Mouse (Mus musculus): ENCODE results near the gene Pak4. TPM values are rescaled to one million over a fixed set of nuclear protein-coding genes. Genes with fewer than 3 reads are reported as not detected.

Gene Pak4
- total and polyA plus RNA-seq, 3 experiments = 9.3 to 26.6 TPM; not detected in 1

DNA sequence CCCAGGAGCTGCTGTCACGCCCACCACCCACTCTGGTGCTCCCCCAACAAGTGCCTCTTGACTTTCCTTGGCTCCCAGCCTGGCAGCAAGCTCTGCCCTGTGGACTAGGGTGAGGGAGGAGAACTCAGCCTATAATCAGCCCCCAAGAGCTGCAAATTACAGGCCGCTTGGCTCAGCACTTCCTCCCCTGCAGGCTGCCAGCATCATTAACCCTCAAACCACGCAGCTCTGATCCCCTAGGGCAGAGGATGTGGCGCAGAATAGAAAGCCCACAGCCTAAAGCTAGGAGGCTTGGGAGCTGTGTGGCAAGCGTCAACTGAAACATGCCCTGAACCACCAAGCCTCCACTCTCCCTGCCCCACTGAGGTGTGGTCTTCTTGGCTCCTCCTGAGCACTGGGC lies 32.6 kb downstream of the Pak4 start (continued):
- no peak for TF ChIP-seq ZKSCAN1 (IDR thresholded peaks at IDR 0.05; ENCODE audit: low read depth, low read length)

- H3K27me3 ChIP-seq (ENCODE audit: control insufficient read depth in 1 of 2, insufficient read depth in 2 of 2, low read length in 2 of 2) = no peaks in the 10 kb centered on the region
- peaks cover 0 to 3% of the 10 kb centered on the region in 2 experiments; a peak in 1 of 4 replicates for H3K4me1 ChIP-seq (ENCODE audit: control insufficient read depth in 1 of 2, insufficient read depth in 2 of 2, low read length in 2 of 2)
- no peak overlapping the region for H3K27ac ChIP-seq (ENCODE audit: control insufficient read depth, low read depth, low read length)
- no peak overlapping the region for H3K9ac ChIP-seq (ENCODE audit: control insufficient read depth, low read depth, low read length, poor library complexity, severe bottlenecking)
- no peaks in the 10 kb centered on the region; a peak in 1 of 4 replicates for H3K36me3 ChIP-seq (ENCODE audit: control insufficient read depth in 1 of 2, insufficient read depth in 2 of 2, low read length in 2 of 2)
- no peak overlapping the region for H3K4me3 ChIP-seq (ENCODE audit: control insufficient read depth in 1 of 2, insufficient read depth in 1 of 2, low read depth in 2 of 2, low read length in 2 of 2)
- no peak for DNase-seq (ENCODE audit: low read depth, low spot score)
- H3K9me3 ChIP-seq (replicated peaks; ENCODE audit: insufficient read depth, low read length) = no peaks in the 10 kb centered on the region
- H3K79me2 ChIP-seq (ENCODE audit: control insufficient read depth, insufficient read depth, low read length, poor library complexity) = no peaks in the 10 kb centered on the region
- TF ChIP-seq RCOR1 (IDR thresholded peaks at IDR 0.05; ENCODE audit: low read depth, low read length) = no peak
- no peak for TF ChIP-seq MAX (IDR thresholded peaks at IDR 0.05; ENCODE audit: low read length)
- no peak for TF ChIP-seq MYC (IDR thresholded peaks at IDR 0.05; ENCODE audit: low read depth, low read length)
- no peak for TF ChIP-seq ZKSCAN1 (IDR thresholded peaks at IDR 0.05; ENCODE audit: low read depth, low read length)
- TF ChIP-seq USF2 (IDR thresholded peaks at IDR 0.05; ENCODE audit: borderline replicate concordance in 1 of 2, insufficient read depth in 1 of 2, low read depth in 1 of 2, low read length in 2 of 2) = no peak
- no peak for TF ChIP-seq ZNF384 (IDR thresholded peaks at IDR 0.05; ENCODE audit: low read depth, low read length)
- no peak for TF ChIP-seq ELF1 (IDR thresholded peaks at IDR 0.05; ENCODE audit: low read depth, low read length)
- no peak for TF ChIP-seq KAT2A (conservative IDR thresholded peaks at IDR 0.05; ENCODE audit: low read depth, low read length)
- no peak for TF ChIP-seq RAD21 (IDR thresholded peaks at IDR 0.05; ENCODE audit: low read depth, low read length)
- no peak for TF ChIP-seq SIN3A (IDR thresholded peaks at IDR 0.05; ENCODE audit: low read length)
- TF ChIP-seq MYB (IDR thresholded peaks at IDR 0.05; ENCODE audit: low read depth, low read length) = no peak
- no peak for TF ChIP-seq BHLHE40 (IDR thresholded peaks at IDR 0.05; ENCODE audit: borderline replicate concordance, low read depth, low read length)
These were observed 35.0 kb downstream of the Pak4 start for GRCm38 (mm10) chr7:28562951-28563350.

GRCm38 (mm10) chr7:28562371-28562770 lies 35.6 kb downstream of the Pak4 start:
- Histone ChIP-seq H3K79me2 (ENCODE audit: control insufficient read depth, insufficient read depth, low read length, poor library complexity) (no peaks in the 10 kb centered on the region), H3K9ac (ENCODE audit: control insufficient read depth, low read depth, low read length, poor library complexity, severe bottlenecking) (no peak overlapping the region), H3K4me3 (ENCODE audit: control insufficient read depth in 1 of 2, insufficient read depth in 1 of 2, low read depth in 2 of 2, low read length in 2 of 2) (no peak overlapping the region), H3K27me3 (ENCODE audit: control insufficient read depth in 1 of 2, insufficient read depth in 2 of 2, low read length in 2 of 2) (no peaks in the 10 kb centered on the region), H3K27ac (ENCODE audit: control insufficient read depth, low read depth, low read length) (no peak overlapping the region), H3K36me3 (ENCODE audit: control insufficient read depth in 1 of 2, insufficient read depth in 2 of 2, low read length in 2 of 2) (no peaks in the 10 kb centered on the region; a peak in 1 of 4 replicates), H3K9me3 (replicated peaks; ENCODE audit: insufficient read depth, low read length) (no peaks in the 10 kb centered on the region), H3K4me1 (ENCODE audit: control insufficient read depth in 1 of 2, insufficient read depth in 2 of 2, low read length in 2 of 2) (no peaks in the 10 kb centered on the region; a peak in 1 of 4 replicates)
- TF ChIP-seq MAZ (IDR thresholded peaks at IDR 0.05; ENCODE audit: low read depth, low read length) = no peak
- no peak for TF ChIP-seq ZC3H11A (IDR thresholded peaks at IDR 0.05; ENCODE audit: low read depth, low read length)
- no peak for TF ChIP-seq GATA1 (IDR thresholded peaks at IDR 0.05; ENCODE audit: low read depth, low read length)
- TF ChIP-seq NRF1 (IDR thresholded peaks at IDR 0.05; ENCODE audit: insufficient read depth, low read depth, low read length, poor library complexity, severe bottlenecking) = no peak
- TF ChIP-seq MYB (IDR thresholded peaks at IDR 0.05; ENCODE audit: low read depth, low read length) = no peak
- DNase-seq (ENCODE audit: low read depth, low spot score) = no peak
